Mouse (Mus musculus) spleen, embryonic (tissue): ENCODE measurements around the gene Ulbp1.
"Not testable (repeated sequence)": the region's sequence is repeated elsewhere in the genome, so short reads cannot be mapped to it uniquely, and the experiment has no call there.

ENCODE experiments used
- CTCF ChIA-PET: fragments of 350-600 bp; sonication (Branson Sonifier 250); formaldehyde crosslinking; loops from one replicate; lab custom pipeline; 2022; lab: Charles Lee

Ulbp1 gene

GRCm38 (mm10) chr10:7473197-7473889 is at the start of gene Ulbp1:
Ulbp1 (minus strand) TSS chr10:7473638.
- CTCF ChIA-PET: interaction anchor here (0.7 kb wide), 1 partner anchor 128 kb away, joined by 3 read pairs; no protein-coding TSS in a partner anchor

- CTCF ChIA-PET: not testable (repeated sequence)
Measured at GRCm38 (mm10) chr10:7498180-7498579, 24.7 kb upstream of the Ulbp1 start.

GRCm38 (mm10) chr10:7492384-7492783 is 18.9 kb upstream of the Ulbp1 start:
- CTCF ChIA-PET: not testable (repeated sequence)

- CTCF ChIA-PET: no interaction called here
Measured at GRCm38 (mm10) chr10:7483650-7484049, 10.2 kb upstream of the Ulbp1 start.

DNA sequence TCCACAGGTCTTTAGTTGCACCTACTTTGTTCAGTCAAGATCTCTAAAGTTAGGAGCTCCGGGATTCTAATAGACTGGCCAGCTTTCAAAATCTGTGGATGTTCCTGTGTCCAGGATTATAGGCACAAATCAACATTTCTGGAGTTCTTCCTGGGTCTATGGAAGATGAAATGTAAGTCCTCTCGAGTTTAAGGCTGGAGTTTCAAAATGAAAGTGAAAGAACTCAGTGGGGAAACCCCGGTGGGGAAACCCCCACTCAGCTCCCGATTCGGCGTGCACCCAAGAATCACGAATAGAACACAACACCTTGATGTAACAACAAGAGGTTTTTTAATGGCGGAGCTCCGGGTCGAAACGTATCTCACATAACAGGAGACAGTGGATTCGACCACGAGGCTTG is 787 bp upstream of the Ulbp1 start:
- CTCF ChIA-PET: not testable (repeated sequence)

GRCm38 (mm10) chr10:7471664-7472063 is 1.8 kb downstream of the Ulbp1 start:
- CTCF ChIA-PET: interaction anchor here (0.8 kb wide), 2 partner anchors 127 to 145 kb away, joined by 11 to 31 read pairs; no protein-coding TSS in a partner anchor

- CTCF ChIA-PET: no interaction called here
Measured at GRCm38 (mm10) chr10:7470457-7470856, 3.0 kb downstream of the Ulbp1 start.

- CTCF ChIA-PET: interaction anchor here (1.2 kb wide), 1 partner anchor 131 kb away, joined by 3 read pairs; no protein-coding TSS in a partner anchor
Measured at GRCm38 (mm10) chr10:7469716-7470414, 3.6 kb downstream of the Ulbp1 start.

GRCm38 (mm10) chr10:7462006-7462405 is 11.4 kb downstream of the Ulbp1 start:
- CTCF ChIA-PET: no interaction called here

DNA sequence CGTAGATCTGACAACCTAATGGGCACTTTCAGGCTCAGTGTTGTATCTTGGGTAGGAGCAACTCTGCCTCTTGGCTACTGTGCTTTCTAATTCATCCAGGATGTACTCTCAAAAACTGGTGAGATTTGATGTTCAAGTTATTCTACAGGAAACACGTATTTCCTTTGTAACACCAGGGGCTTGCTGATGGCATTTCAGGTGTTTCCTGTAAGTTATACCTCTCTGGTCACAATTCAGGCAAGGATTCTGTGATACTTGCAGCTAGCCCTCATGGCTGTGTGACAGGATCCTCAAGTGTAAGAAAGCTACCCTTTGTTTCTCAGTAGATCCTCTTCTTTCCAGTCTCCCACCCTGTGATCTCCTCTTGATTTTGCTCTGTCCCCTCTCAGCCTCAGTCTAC is 34.5 kb downstream of the Ulbp1 start:
- CTCF ChIA-PET: no interaction called here

- CTCF ChIA-PET: no interaction called here
Measured at GRCm38 (mm10) chr10:7393143-7394035, 80.0 kb downstream of the Ulbp1 start.

GRCm38 (mm10) chr10:7391935-7392930 is 81.2 kb downstream of the Ulbp1 start:
- CTCF ChIA-PET: no interaction called here

DNA sequence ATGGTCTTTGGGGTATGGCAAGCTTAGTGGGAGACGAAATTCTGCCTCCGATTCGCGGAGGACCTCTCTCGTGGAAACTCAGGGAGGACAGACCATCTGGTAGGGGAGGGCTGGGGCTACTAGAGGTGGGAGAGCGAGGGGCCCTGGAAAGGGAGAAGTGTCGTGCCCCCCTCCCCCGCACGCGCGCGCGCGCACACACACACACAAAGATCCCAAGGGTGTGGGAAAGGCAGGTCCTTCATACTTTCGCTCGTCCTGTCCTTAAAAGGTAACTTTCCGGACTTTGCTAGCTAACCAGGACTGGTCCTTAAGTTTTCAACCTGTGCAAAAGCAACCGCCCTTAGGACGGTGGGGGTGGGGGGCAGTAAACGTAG is 81.9 kb downstream of the Ulbp1 start:
- CTCF ChIA-PET: no interaction called here

DNA sequence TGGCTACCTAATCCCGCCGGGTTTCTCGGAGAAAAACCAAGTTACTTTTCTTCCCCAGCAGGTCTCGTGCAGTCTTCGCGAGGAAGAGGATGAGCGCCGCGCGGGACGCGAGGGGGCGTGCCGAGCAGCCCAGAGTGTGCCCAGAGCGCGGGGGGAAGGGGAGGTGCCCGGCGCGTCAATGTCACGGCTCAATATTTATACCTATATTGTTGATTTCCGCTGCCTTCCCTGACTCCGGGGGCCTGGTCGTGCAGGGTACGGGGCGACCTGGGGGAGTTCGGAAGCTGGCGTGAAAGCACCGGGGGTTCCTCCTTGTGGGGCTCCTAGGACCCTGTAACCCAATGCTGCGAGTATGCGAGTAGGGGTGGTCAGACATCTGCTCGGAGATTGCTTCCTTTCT is 82.3 kb downstream of the Ulbp1 start:
- CTCF ChIA-PET: no interaction called here
